Mouse (Mus musculus) spleen, postnatal 14 days (tissue): ENCODE measurements around the gene Olfr1436.
"Not testable (repeated sequence)": the region's sequence is repeated elsewhere in the genome, so short reads cannot be mapped to it uniquely, and the experiment has no call there.

Experiments
- DNase-seq, 2 experiments: peaks; one replicate each; pipeline ENCODE4 v3.0.0; 2021 to 2022; ENCODE audit warnings: low spot score in 2 of 2

The Olfr1436 gene

GRCm38 (mm10) chr19:12299030-12299429, at the start of gene Olfr1436:
TSS of gene Olfr1436 (minus strand) at chr19:12299130.
- not testable (repeated sequence) for DNase-seq

DNA sequence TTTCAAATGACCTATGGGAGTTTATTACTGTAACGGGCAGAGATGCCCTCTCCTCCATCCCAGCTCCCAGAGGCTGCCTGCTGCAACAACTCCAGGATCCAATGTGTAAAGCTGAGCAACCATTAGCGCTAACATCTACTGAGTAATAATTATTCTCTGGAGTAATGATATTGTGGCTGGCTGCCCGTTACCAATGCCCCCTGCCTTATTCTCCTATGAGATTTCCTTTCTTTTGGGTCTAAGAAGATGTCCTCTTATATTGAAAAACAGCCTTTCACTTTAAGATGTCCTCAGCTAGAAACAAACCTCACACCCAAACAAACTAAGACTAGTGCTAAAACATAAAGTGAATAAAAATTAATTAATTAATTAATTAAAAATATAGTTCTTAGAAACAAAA, 36.9 kb upstream of the Olfr1436 start, which contains the start of gene Olfr1438-ps1:
Gene Olfr1438-ps1 (minus strand): TSS at position 101 of the 400 bp plus-strand sequence.
- DNase-seq, result no peak

- DNase-seq, result no peak
Observed at GRCm38 (mm10) chr19:12325001-12325400, 26.1 kb upstream of the Olfr1436 start, which contains the start of gene Olfr1437. TSS of gene Olfr1437 (minus strand) at chr19:12325101.

DNA sequence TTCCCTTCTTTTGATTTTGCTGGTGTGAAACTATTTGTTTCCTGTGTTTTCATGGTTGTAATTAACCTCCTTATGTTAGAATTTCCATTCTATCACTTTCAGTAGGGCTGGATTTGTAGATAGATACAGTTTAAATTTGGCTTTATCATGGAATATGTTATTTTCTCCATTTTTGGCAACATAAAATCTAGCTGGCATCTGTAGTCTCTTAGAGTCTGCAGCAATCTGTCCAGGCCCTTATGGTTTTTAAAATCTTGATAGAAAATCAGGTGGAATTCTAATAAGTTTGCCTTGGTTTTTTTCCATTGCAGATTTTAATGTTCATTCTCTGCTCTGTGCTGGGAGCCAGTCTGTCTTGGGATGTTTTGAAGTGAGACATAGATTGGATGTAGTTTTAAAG, 6.0 kb downstream of the Olfr1436 start:
- DNase-seq, result no peak

DNA sequence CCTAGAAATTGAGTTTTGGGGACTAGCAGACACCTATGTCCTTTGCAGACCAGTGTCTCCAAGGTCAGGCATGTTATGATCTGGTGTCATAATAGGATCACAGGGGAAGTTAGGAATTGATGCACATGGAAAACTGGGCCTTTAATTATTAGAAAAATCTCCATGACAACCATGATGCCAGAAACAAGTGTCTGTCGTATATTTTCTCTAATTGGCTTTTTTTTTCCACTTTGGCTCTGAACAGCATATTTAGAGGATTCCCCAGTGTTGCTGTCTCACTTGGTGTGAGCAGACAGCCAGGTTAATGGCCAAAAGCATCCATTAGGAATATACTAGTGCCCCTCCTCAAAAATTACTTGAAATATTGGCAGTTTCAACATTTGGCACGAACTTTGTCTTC, 19.4 kb downstream of the Olfr1436 start, which contains the start of gene Olfr1434:
Gene Olfr1434 (plus strand): TSS at position 301 of the 400 bp plus-strand sequence.
- no peak for DNase-seq

GRCm38 (mm10) chr19:12260732-12261131, 38.2 kb downstream of the Olfr1436 start, which contains the start of gene Olfr235:
TSS of gene Olfr235 (plus strand) at chr19:12261032.
- DNase-seq, result no peak
